Mouse (Mus musculus) gastrocnemius, adult 18-20 months (tissue): ENCODE measurements at regions not wholly inside any gene's neighbourhood (a gene's known extent, or its start where the extent isn't known, plus 50 kb on each side); places are given as distances from the start of the nearest gene placed in this dataset.

Experiments
- DNase-seq: peaks from one replicate; pipeline ENCODE4 v3.0.0; 2021; ENCODE audit warnings: low spot score

- DNase-seq = peak; percentile 2
Measured at GRCm38 (mm10) chr10:68842023-68842735, 118.7 kb downstream of the Tmem26 start.

GRCm38 (mm10) chr10:68844066-68844465, 120.6 kb downstream of the Tmem26 start:
- no peak for DNase-seq

- DNase-seq = no peak
Measured at GRCm38 (mm10) chr10:68844596-68844995, 121.2 kb downstream of the Tmem26 start.

- DNase-seq = no peak
Measured at GRCm38 (mm10) chr10:68851153-68851552, 127.7 kb downstream of the Tmem26 start.

GRCm38 (mm10) chr10:68855934-68856891, 132.8 kb downstream of the Tmem26 start:
- DNase-seq = no peak

- DNase-seq = peak; percentile 3
Measured at GRCm38 (mm10) chr10:68864606-68865378, 141.3 kb downstream of the Tmem26 start.

- no peak for DNase-seq
Measured at GRCm38 (mm10) chr10:68865776-68866175, 142.3 kb downstream of the Tmem26 start.

- no peak for DNase-seq
Measured at GRCm38 (mm10) chr10:68867361-68867760, 143.9 kb downstream of the Tmem26 start.

GRCm38 (mm10) chr10:68872102-68872501, 148.7 kb downstream of the Tmem26 start:
- no peak for DNase-seq

- DNase-seq = peak; percentile 21
Measured at GRCm38 (mm10) chr10:68875641-68876040, 152.2 kb downstream of the Tmem26 start.

- DNase-seq = peak; percentile 22
Measured at GRCm38 (mm10) chr10:68893100-68893841, 169.8 kb downstream of the Tmem26 start.

GRCm38 (mm10) chr10:68894121-68894520, 170.7 kb downstream of the Tmem26 start:
- DNase-seq = no peak

GRCm38 (mm10) chr10:68897524-68897923, 174.1 kb downstream of the Tmem26 start:
- DNase-seq = peak; percentile 53

- DNase-seq = no peak
Measured at GRCm38 (mm10) chr10:68901168-68901567, 177.7 kb downstream of the Tmem26 start.

GRCm38 (mm10) chr10:68902670-68903069, 179.2 kb downstream of the Tmem26 start:
- peak; percentile 59 for DNase-seq

- no peak for DNase-seq
Measured at GRCm38 (mm10) chr10:68904337-68904736, 180.9 kb downstream of the Tmem26 start.

GRCm38 (mm10) chr10:68908236-68908635, 184.8 kb downstream of the Tmem26 start:
- peak; percentile 61 for DNase-seq

- no peak for DNase-seq
Measured at GRCm38 (mm10) chr10:68909018-68909417, 185.6 kb downstream of the Tmem26 start.

- DNase-seq = no peak
Measured at GRCm38 (mm10) chr10:68916147-68916546, 192.7 kb downstream of the Tmem26 start.

GRCm38 (mm10) chr10:68935843-68936242, 212.4 kb downstream of the Tmem26 start:
- no peak for DNase-seq

GRCm38 (mm10) chr10:68943239-68943638, 208.0 kb upstream of the Rhobtb1 start:
- no peak for DNase-seq
